Mouse (Mus musculus): ENCODE results near the gene Itga7. TPM values are rescaled to one million over a fixed set of nuclear protein-coding genes. Genes with fewer than 3 reads are reported as not detected.

Gene Itga7
- polyA plus RNA-seq, 1 experiment from 2014 or later, result 2.1 TPM

GRCm38 (mm10) chr10:128923013-128923691 lies 10.5 kb upstream of the Itga7 start:
- peak overlapping the region; percentile 89 for H3K27ac ChIP-seq (replicated peaks)
- H3K27me3 ChIP-seq, result peaks cover 7% of the 10 kb centered on the region
- 0 out of 2 replicates have a peak, but pooled peaks cover under 1% of the 10 kb centered on the region for H3K36me3 ChIP-seq
- H3K9ac ChIP-seq (replicated peaks), result peak overlapping the region; percentile 81
- under 1% methylated on average over 42 of the region's 42 CpGs for WGBS
- peak overlapping the region; percentile 66 for H3K4me2 ChIP-seq (replicated peaks)
- H3K4me1 ChIP-seq, result peaks cover 33% of the 10 kb centered on the region
- peak; percentile 96 for ATAC-seq (ENCODE audit: low FRiP score, low read depth)
- peak overlapping the region; percentile 67 for H3K4me3 ChIP-seq
- no peaks in the 10 kb centered on the region for H3K9me3 ChIP-seq

- WGBS, result 73% methylated on average over 9 of the region's 9 CpGs
- no peaks in the 10 kb centered on the region for H3K9me3 ChIP-seq
Observed at GRCm38 (mm10) chr10:128923935-128924334, 9.7 kb upstream of the Itga7 start, which contains the start of gene Bloc1s1. Gene Bloc1s1 (minus strand): TSS chr10:128924035.

GRCm38 (mm10) chr10:128928356-128928755 lies 5.3 kb upstream of the Itga7 start:
- peaks cover 48% of the 10 kb centered on the region for H3K27me3 ChIP-seq
- no peaks in the 10 kb centered on the region for H3K36me3 ChIP-seq
- H3K4me1 ChIP-seq, result peaks cover 12% of the 10 kb centered on the region
- H3K27ac ChIP-seq (replicated peaks), result no peak overlapping the region
- H3K4me2 ChIP-seq (replicated peaks), result no peak overlapping the region
- WGBS, result 27% methylated on average over 4 of the region's 4 CpGs
- H3K4me3 ChIP-seq, result no peak overlapping the region
- ATAC-seq (ENCODE audit: low FRiP score, low read depth), result no peak
- H3K9ac ChIP-seq (replicated peaks), result no peak overlapping the region
- no peaks in the 10 kb centered on the region for H3K9me3 ChIP-seq

More at GRCm38 (mm10) chr10:128923935-128924334, 9.7 kb upstream of the Itga7 start, which contains the start of gene Bloc1s1:
- Histone ChIP-seq H3K27ac (replicated peaks) (peak within 1 kb of the TSS; percentile 89), H3K9ac (replicated peaks) (peak within 1 kb of the TSS; percentile 81), H3K4me3 (peak within 1 kb of the TSS; percentile 67), H3K4me1 (peaks cover 33% of the 10 kb centered on the region), H3K4me2 (replicated peaks) (peak within 1 kb of the TSS; percentile 66), H3K27me3 (peaks cover 14% of the 10 kb centered on the region), H3K36me3 (no peaks in the 10 kb centered on the region)
- no peak for ATAC-seq (ENCODE audit: low FRiP score, low read depth)

GRCm38 (mm10) chr10:128929638-128930378 lies 3.8 kb upstream of the Itga7 start:
- peaks cover 13% of the 10 kb centered on the region for H3K4me1 ChIP-seq
- 74% methylated on average over 7 of the region's 7 CpGs for WGBS
- H3K27ac ChIP-seq (replicated peaks), result no peak overlapping the region
- no peak overlapping the region for H3K9ac ChIP-seq (replicated peaks)
- no peaks in the 10 kb centered on the region for H3K9me3 ChIP-seq
- ATAC-seq (ENCODE audit: low FRiP score, low read depth), result no peak
- H3K4me3 ChIP-seq, result no peak overlapping the region
- H3K4me2 ChIP-seq (replicated peaks), result no peak overlapping the region
- peaks cover 63% of the 10 kb centered on the region for H3K27me3 ChIP-seq
- H3K36me3 ChIP-seq, result no peaks in the 10 kb centered on the region

GRCm38 (mm10) chr10:128931441-128931840 lies 2.2 kb upstream of the Itga7 start:
- H3K9ac ChIP-seq (replicated peaks), result no peak overlapping the region
- no peak overlapping the region for H3K4me2 ChIP-seq (replicated peaks)
- H3K4me3 ChIP-seq, result no peak overlapping the region
- 73% methylated on average over 2 of the region's 2 CpGs for WGBS
- no peaks in the 10 kb centered on the region for H3K36me3 ChIP-seq
- no peak overlapping the region for H3K27ac ChIP-seq (replicated peaks)
- H3K9me3 ChIP-seq, result no peaks in the 10 kb centered on the region
- no peak for ATAC-seq (ENCODE audit: low FRiP score, low read depth)
- H3K4me1 ChIP-seq, result peaks cover 13% of the 10 kb centered on the region
- peaks cover 79% of the 10 kb centered on the region for H3K27me3 ChIP-seq

- Histone ChIP-seq H3K27me3 (peaks cover 77% of the 10 kb centered on the region), H3K4me1 (peaks cover 13% of the 10 kb centered on the region), H3K27ac (replicated peaks) (no peak overlapping the region), H3K9me3 (no peaks in the 10 kb centered on the region), H3K36me3 (no peaks in the 10 kb centered on the region), H3K9ac (replicated peaks) (peak overlapping the region; percentile 20), H3K4me3 (peak overlapping the region; percentile 44), H3K4me2 (replicated peaks) (peak overlapping the region; percentile 85)
- ATAC-seq (ENCODE audit: low FRiP score, low read depth), result peak; percentile 32
- WGBS, result 3% methylated on average over 21 of the region's 21 CpGs
Observed at GRCm38 (mm10) chr10:128933976-128934721, 531 bp downstream of the Itga7 start.

GRCm38 (mm10) chr10:128934997-128935787 lies 1.6 kb downstream of the Itga7 start:
- WGBS, result 67% methylated on average over 7 of the region's 7 CpGs
- Histone ChIP-seq H3K4me2 (replicated peaks) (no peak overlapping the region), H3K27me3 (peaks cover 70% of the 10 kb centered on the region), H3K9me3 (no peaks in the 10 kb centered on the region), H3K27ac (replicated peaks) (no peak overlapping the region), H3K4me3 (no peak overlapping the region), H3K4me1 (peaks cover 13% of the 10 kb centered on the region), H3K36me3 (no peaks in the 10 kb centered on the region), H3K9ac (replicated peaks) (no peak overlapping the region)
- no peak for ATAC-seq (ENCODE audit: low FRiP score, low read depth)

GRCm38 (mm10) chr10:128935826-128936440 lies 2.3 kb downstream of the Itga7 start:
- H3K27ac ChIP-seq (replicated peaks), result no peak overlapping the region
- H3K9ac ChIP-seq (replicated peaks), result no peak overlapping the region
- peaks cover 13% of the 10 kb centered on the region for H3K4me1 ChIP-seq
- peaks cover 68% of the 10 kb centered on the region for H3K27me3 ChIP-seq
- H3K9me3 ChIP-seq, result no peaks in the 10 kb centered on the region
- no peaks in the 10 kb centered on the region for H3K36me3 ChIP-seq
- ATAC-seq (ENCODE audit: low FRiP score, low read depth), result no peak
- WGBS, result 79% methylated on average over 8 of the region's 8 CpGs
- H3K4me2 ChIP-seq (replicated peaks), result no peak overlapping the region
- no peak overlapping the region for H3K4me3 ChIP-seq

- no peak overlapping the region for H3K4me2 ChIP-seq (replicated peaks)
- no peak for ATAC-seq (ENCODE audit: low FRiP score, low read depth)
- no peak overlapping the region for H3K27ac ChIP-seq (replicated peaks)
- H3K4me3 ChIP-seq, result no peak overlapping the region
- no peak overlapping the region for H3K9ac ChIP-seq (replicated peaks)
- peaks cover 13% of the 10 kb centered on the region for H3K4me1 ChIP-seq
- peaks cover 48% of the 10 kb centered on the region for H3K27me3 ChIP-seq
- no peaks in the 10 kb centered on the region for H3K36me3 ChIP-seq
- 74% methylated on average over 12 of the region's 12 CpGs for WGBS
- no peaks in the 10 kb centered on the region for H3K9me3 ChIP-seq
Observed at GRCm38 (mm10) chr10:128937756-128938390, 4.3 kb downstream of the Itga7 start.

- Histone ChIP-seq H3K9me3 (no peaks in the 10 kb centered on the region), H3K4me1 (peaks cover 9% of the 10 kb centered on the region), H3K27ac (replicated peaks) (no peak overlapping the region), H3K27me3 (peaks cover 43% of the 10 kb centered on the region), H3K36me3 (no peaks in the 10 kb centered on the region), H3K4me2 (replicated peaks) (no peak overlapping the region), H3K4me3 (no peak overlapping the region), H3K9ac (replicated peaks) (no peak overlapping the region)
- 86% methylated on average over 9 of the region's 9 CpGs for WGBS
- ATAC-seq (ENCODE audit: low FRiP score, low read depth), result no peak
Observed at GRCm38 (mm10) chr10:128938457-128938856, 4.8 kb downstream of the Itga7 start.

Measured in midbrain, embryonic 12.5 days (tissue).